Mouse (Mus musculus): ENCODE data around the gene Pmpca. TPM values are rescaled to one million over a fixed set of nuclear protein-coding genes. Genes with fewer than 3 reads are reported as not detected.
"Not testable (repeated sequence)": the region's sequence is repeated elsewhere in the genome, so short reads cannot be mapped to it uniquely, and the experiment has no call there.

Pmpca gene
- polyA plus RNA-seq, 1 experiment from 2014 or later: 49.1 TPM

GRCm38 (mm10) chr2:26358667-26359320 is 30.3 kb upstream of the Pmpca start:
- Histone ChIP-seq H3K36me3 (ENCODE audit: inconsistent target) (peaks cover 33% of the 10 kb centered on the region), H3K79me2 (ENCODE audit: inconsistent target) (peaks cover 24% of the 10 kb centered on the region), H3K4me3 (ENCODE audit: inconsistent target) (no peak overlapping the region), H3K27ac (no peak overlapping the region)
- 93% methylated on average over 11 of the region's 13 CpGs for WGBS (ENCODE audit: missing documents)

- peak overlapping the region; percentile 80 for H3K4me3 ChIP-seq (ENCODE audit: inconsistent target)
- peaks cover 24% of the 10 kb centered on the region for H3K79me2 ChIP-seq (ENCODE audit: inconsistent target)
- peak overlapping the region; percentile 80 for H3K27ac ChIP-seq
- peaks cover 21% of the 10 kb centered on the region for H3K36me3 ChIP-seq (ENCODE audit: inconsistent target)
- WGBS (ENCODE audit: missing documents): 0% methylated on average over 6 of the region's 6 CpGs
Observed at GRCm38 (mm10) chr2:26359983-26360382, 29.2 kb upstream of the Pmpca start.

GRCm38 (mm10) chr2:26360772-26361171 is 28.4 kb upstream of the Pmpca start, which contains the start of gene Card9:
Card9 (minus strand) TSS chr2:26360918.
- Histone ChIP-seq H3K79me2 (ENCODE audit: inconsistent target) (peaks cover 24% of the 10 kb centered on the region), H3K27ac (peak within 1 kb of the TSS; percentile 80), H3K4me3 (ENCODE audit: inconsistent target) (peak within 1 kb of the TSS; percentile 80), H3K36me3 (ENCODE audit: inconsistent target) (peaks cover 22% of the 10 kb centered on the region)
- WGBS (ENCODE audit: missing documents): 9% methylated on average over 3 of the region's 3 CpGs

- Histone ChIP-seq H3K79me2 (ENCODE audit: inconsistent target) (peaks cover 24% of the 10 kb centered on the region), H3K27ac (no peak overlapping the region), H3K4me3 (ENCODE audit: inconsistent target) (no peak overlapping the region), H3K36me3 (ENCODE audit: inconsistent target) (peaks cover 32% of the 10 kb centered on the region)
- 85% methylated on average over 5 of the region's 5 CpGs for WGBS (ENCODE audit: missing documents)
Observed at GRCm38 (mm10) chr2:26362991-26363390, 26.1 kb upstream of the Pmpca start.

- WGBS (ENCODE audit: missing documents): 95% methylated on average over 5 of the region's 5 CpGs
- Histone ChIP-seq H3K4me3 (ENCODE audit: inconsistent target) (no peak overlapping the region), H3K36me3 (ENCODE audit: inconsistent target) (peaks cover 34% of the 10 kb centered on the region), H3K27ac (no peak overlapping the region), H3K79me2 (ENCODE audit: inconsistent target) (peaks cover 22% of the 10 kb centered on the region)
Observed at GRCm38 (mm10) chr2:26363481-26363880, 25.7 kb upstream of the Pmpca start.

- peaks cover 8% of the 10 kb centered on the region; the same call in 1 of the 2 replicates for H3K79me2 ChIP-seq (ENCODE audit: inconsistent target)
- WGBS (ENCODE audit: missing documents): 90% methylated on average over 10 of the region's 10 CpGs
- peaks cover 48% of the 10 kb centered on the region for H3K36me3 ChIP-seq (ENCODE audit: inconsistent target)
- no peak overlapping the region for H3K4me3 ChIP-seq (ENCODE audit: inconsistent target)
- no peak overlapping the region for H3K27ac ChIP-seq
Observed at GRCm38 (mm10) chr2:26364738-26365465, 24.2 kb upstream of the Pmpca start.

- 96% methylated on average over 6 of the region's 6 CpGs for WGBS (ENCODE audit: missing documents)
- Histone ChIP-seq H3K79me2 (ENCODE audit: inconsistent target) (no peaks in the 10 kb centered on the region), H3K4me3 (ENCODE audit: inconsistent target) (no peak overlapping the region), H3K27ac (no peak overlapping the region), H3K36me3 (ENCODE audit: inconsistent target) (peaks cover 76% of the 10 kb centered on the region)
Observed at GRCm38 (mm10) chr2:26367911-26368310, 21.2 kb upstream of the Pmpca start.

- H3K36me3 ChIP-seq (ENCODE audit: inconsistent target): peaks cover 82% of the 10 kb centered on the region
- 83% methylated on average over 1 of the region's 1 CpGs for WGBS (ENCODE audit: missing documents)
Observed at GRCm38 (mm10) chr2:26368572-26368971, 20.6 kb upstream of the Pmpca start.

GRCm38 (mm10) chr2:26372396-26372795 is 16.7 kb upstream of the Pmpca start:
- Histone ChIP-seq H3K4me3 (ENCODE audit: inconsistent target) (no peak overlapping the region), H3K27ac (no peak overlapping the region), H3K36me3 (ENCODE audit: inconsistent target) (peaks cover 91% of the 10 kb centered on the region), H3K79me2 (ENCODE audit: inconsistent target) (no peaks in the 10 kb centered on the region)
- WGBS (ENCODE audit: missing documents): 91% methylated on average over 8 of the region's 8 CpGs

More at GRCm38 (mm10) chr2:26368572-26368971, 20.6 kb upstream of the Pmpca start:
- Histone ChIP-seq H3K4me3 (ENCODE audit: inconsistent target) (no peak overlapping the region), H3K79me2 (ENCODE audit: inconsistent target) (no peaks in the 10 kb centered on the region), H3K27ac (no peak overlapping the region)

- Histone ChIP-seq H3K79me2 (ENCODE audit: inconsistent target) (peaks cover 17% of the 10 kb centered on the region; the same call in 1 of the 2 replicates), H3K36me3 (ENCODE audit: inconsistent target) (peaks cover 48% of the 10 kb centered on the region), H3K27ac (no peak within 1 kb of the TSS), H3K4me3 (ENCODE audit: inconsistent target) (peak within 1 kb of the TSS; percentile 70)
- WGBS (ENCODE audit: missing documents): under 1% methylated on average over 38 of the region's 38 CpGs
Observed at GRCm38 (mm10) chr2:26380131-26380771, 8.9 kb upstream of the Pmpca start, which contains the start of gene Snapc4. Snapc4 (minus strand) TSS chr2:26380653.

- WGBS (ENCODE audit: missing documents): 61% methylated on average over 3 of the region's 6 CpGs
- peaks cover 52% of the 10 kb centered on the region for H3K36me3 ChIP-seq (ENCODE audit: inconsistent target)
- not testable (repeated sequence) for H3K27ac ChIP-seq
- H3K4me3 ChIP-seq (ENCODE audit: inconsistent target): peak overlapping the region; percentile 70
- peaks cover 17% of the 10 kb centered on the region; the same call in 1 of the 2 replicates for H3K79me2 ChIP-seq (ENCODE audit: inconsistent target)
Observed at GRCm38 (mm10) chr2:26380871-26381270, 8.3 kb upstream of the Pmpca start.

GRCm38 (mm10) chr2:26387713-26388112 is 1.4 kb upstream of the Pmpca start:
- 94% methylated on average over 3 of the region's 3 CpGs for WGBS (ENCODE audit: missing documents)
- peaks cover 44% of the 10 kb centered on the region for H3K79me2 ChIP-seq (ENCODE audit: inconsistent target)
- no peak overlapping the region for H3K4me3 ChIP-seq (ENCODE audit: inconsistent target)
- no peak overlapping the region for H3K27ac ChIP-seq
- H3K36me3 ChIP-seq (ENCODE audit: inconsistent target): peaks cover 68% of the 10 kb centered on the region

- Histone ChIP-seq H3K27ac (peak overlapping the region; percentile 1; the same call in 1 of the 2 replicates), H3K79me2 (ENCODE audit: inconsistent target) (peaks cover 44% of the 10 kb centered on the region), H3K36me3 (ENCODE audit: inconsistent target) (peaks cover 68% of the 10 kb centered on the region), H3K4me3 (ENCODE audit: inconsistent target) (peak overlapping the region; percentile 57)
- under 1% methylated on average over 43 of the region's 45 CpGs for WGBS (ENCODE audit: missing documents)
Observed at GRCm38 (mm10) chr2:26388682-26389153, 421 bp upstream of the Pmpca start.

GRCm38 (mm10) chr2:26390954-26391353 is 1.8 kb downstream of the Pmpca start:
- WGBS (ENCODE audit: missing documents): 81% methylated on average over 3 of the region's 3 CpGs
- Histone ChIP-seq H3K79me2 (ENCODE audit: inconsistent target) (peaks cover 44% of the 10 kb centered on the region), H3K27ac (no peak overlapping the region), H3K4me3 (ENCODE audit: inconsistent target) (no peak overlapping the region), H3K36me3 (ENCODE audit: inconsistent target) (peaks cover 68% of the 10 kb centered on the region)

Measured in macrophage (primary cell).